Mouse (Mus musculus): ENCODE results near the gene Acin1.
A peak's percentile ranks its signal among the peaks of the same experiment; 100 is the strongest.

Gene Acin1

GRCm38 (mm10) chr14:54686522-54687143 lies at the start of gene Acin1:
Gene Acin1, minus strand, starts transcription at chr14:54686931.
- peak; percentile 87 for ATAC-seq (ENCODE audit: low TSS enrichment)

DNA sequence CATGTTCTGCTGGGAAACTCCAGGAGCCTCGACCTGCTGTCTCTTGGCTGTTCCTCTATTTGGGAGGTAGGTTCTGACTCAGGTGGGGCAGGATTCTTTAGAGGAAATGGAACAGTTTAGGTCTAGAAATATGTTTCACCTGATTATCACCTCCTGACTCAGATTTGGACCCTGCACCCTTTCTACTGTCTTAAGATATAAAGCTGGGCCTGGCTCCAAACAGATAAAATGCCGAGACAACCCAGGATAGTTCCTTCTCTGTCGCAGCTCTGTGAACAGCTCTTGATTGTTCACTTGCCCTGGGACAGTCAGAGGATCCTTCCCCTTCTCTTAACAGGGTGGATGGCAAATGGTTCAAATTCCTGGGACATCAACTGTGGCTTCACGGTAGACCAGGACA lies 48.5 kb upstream of the Acin1 start:
- no peak for ATAC-seq (ENCODE audit: low TSS enrichment)

GRCm38 (mm10) chr14:54734004-54734403 lies 47.3 kb upstream of the Acin1 start:
- ATAC-seq (ENCODE audit: low TSS enrichment): peak; percentile 53

GRCm38 (mm10) chr14:54732206-54732605 lies 45.5 kb upstream of the Acin1 start:
- peak; percentile 11; the same call in 1 of the 2 replicates for ATAC-seq (ENCODE audit: low TSS enrichment)

DNA sequence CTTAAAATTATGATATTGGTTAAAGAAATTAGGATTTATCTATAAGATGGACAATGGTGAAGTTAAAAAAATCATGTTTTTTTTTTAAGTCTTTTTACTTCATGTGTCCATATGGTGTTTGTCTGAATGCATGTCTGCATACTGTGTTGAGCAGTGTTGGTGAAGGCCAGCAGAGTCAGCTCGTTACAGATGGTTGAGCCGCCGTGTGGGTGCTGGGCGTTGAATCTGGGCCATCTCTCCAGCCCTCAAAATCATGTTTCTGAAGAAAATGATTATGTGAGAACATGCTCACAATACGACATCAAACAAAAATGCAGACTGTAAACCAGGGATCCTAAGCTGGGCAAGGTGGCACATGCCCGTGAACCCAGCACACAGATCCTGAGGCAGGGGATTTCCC lies 43.6 kb upstream of the Acin1 start:
- ATAC-seq (ENCODE audit: low TSS enrichment): no peak

DNA sequence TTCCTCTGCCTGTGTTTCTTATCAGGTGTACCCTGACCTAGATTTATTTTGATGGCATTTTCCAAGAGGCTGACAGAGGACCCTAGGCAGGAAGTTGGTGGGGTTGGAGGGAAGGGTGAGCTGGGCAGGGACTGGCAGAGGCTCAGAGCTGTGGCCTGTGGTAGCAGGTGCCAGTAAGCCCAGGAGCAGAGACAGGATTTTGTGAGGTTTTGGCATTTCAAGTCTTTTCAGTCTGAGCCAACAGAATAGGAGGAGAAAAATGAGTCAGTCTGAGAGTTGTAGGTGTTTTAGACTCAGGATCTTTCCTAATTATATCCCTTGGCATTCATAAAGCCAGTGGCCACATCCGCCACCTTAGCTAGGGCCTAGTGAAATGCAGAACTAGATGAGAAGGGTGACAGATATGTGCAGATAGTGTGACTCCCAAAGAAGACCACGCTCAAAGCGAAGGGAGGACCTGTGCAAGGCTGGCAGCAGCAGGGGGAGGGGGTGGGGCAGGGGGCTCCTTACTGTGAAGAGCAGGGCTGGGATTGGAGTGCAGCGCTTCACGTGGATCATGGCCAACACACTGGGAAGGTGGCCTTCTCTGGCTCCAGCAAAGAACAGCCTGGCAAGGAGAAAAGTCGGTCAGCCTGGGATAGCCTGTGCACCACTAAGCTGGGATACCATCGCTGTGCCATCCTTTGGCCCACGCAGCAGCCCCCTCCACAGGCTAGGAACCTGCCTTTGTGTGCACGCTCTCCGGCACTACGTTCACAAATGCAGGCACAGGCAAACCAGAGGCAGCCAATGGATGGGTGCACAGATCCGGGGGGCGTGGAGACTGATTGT lies 42.3 kb upstream of the Acin1 start:
- peak; percentile 71 for ATAC-seq (ENCODE audit: low TSS enrichment)

DNA sequence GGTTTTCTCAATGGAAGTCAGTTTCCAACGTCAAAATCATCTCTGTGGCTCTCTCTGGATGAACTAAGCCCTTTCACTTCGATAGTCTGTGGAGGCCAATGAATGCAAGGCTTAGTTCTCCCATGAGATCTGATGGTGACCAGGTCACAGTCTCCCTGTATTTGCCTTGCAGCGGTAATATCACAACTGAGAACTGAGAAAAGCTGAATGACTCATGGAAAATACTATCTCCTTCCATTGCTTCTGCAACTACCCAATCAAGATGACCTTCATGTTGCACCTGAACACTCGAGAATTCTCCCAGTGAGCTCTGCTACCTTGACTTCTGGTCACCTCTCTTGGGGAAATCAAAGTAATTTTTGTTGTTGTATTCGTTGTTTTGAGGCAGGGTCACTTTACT lies 40.8 kb upstream of the Acin1 start:
- no peak for ATAC-seq (ENCODE audit: low TSS enrichment)

GRCm38 (mm10) chr14:54724049-54724448 lies 37.3 kb upstream of the Acin1 start:
- ATAC-seq (ENCODE audit: low TSS enrichment): no peak

- ATAC-seq (ENCODE audit: low TSS enrichment): peak; percentile 36; the same call in 1 of the 2 replicates
Measured at GRCm38 (mm10) chr14:54721711-54722110, 35.0 kb upstream of the Acin1 start.

GRCm38 (mm10) chr14:54720654-54721350 lies 34.1 kb upstream of the Acin1 start:
- ATAC-seq (ENCODE audit: low TSS enrichment): no peak

GRCm38 (mm10) chr14:54720041-54720440 lies 33.3 kb upstream of the Acin1 start:
- no peak for ATAC-seq (ENCODE audit: low TSS enrichment)

GRCm38 (mm10) chr14:54715402-54715801 lies 28.7 kb upstream of the Acin1 start:
- no peak for ATAC-seq (ENCODE audit: low TSS enrichment)

DNA sequence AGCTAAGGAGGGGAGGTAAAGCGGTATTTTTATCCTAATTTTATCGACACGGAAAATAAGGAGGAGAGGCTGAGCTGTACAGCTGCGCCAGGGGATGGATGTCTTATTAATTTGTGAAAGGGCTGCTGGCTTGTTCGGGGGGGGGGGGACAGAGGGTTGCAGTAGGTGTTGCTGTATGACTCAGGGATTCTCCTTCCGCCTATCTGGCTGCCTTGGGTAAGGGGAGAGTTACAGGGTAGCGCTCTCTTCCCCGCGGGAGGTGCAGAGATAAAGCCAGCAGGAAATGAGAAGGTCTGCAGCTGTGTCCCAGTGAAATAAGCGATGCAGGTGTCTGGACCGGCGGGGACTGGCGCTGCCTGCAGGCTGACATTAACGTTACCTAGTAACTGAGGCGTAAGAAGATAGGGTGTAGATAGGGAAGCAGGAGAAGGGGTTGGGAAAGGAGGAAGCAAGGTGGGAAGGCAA lies 27.9 kb upstream of the Acin1 start:
- ATAC-seq (ENCODE audit: low TSS enrichment): peak; percentile 45

DNA sequence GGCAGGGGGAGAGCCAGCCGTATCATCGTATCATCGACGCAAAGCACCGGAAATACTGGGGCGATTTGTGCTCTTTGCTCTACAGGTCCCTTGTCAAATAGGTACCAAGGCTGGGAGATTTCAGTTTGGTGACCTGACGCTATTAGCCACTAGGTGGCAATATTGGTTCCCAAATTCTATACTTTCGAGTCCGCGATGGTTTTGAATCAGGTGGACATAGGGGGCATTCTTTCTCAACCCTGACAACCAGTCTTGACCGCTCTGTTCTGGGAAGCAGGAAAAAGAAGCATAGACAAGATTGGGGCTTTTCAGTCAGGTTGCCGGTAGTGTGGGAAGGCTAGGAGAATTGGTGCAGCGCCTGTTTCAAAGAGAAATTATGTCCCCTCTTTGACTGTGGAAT lies 27.4 kb upstream of the Acin1 start:
- peak; percentile 81 for ATAC-seq (ENCODE audit: low TSS enrichment)

- ATAC-seq (ENCODE audit: low TSS enrichment): no peak
Measured at GRCm38 (mm10) chr14:54712861-54713260, 26.1 kb upstream of the Acin1 start.

GRCm38 (mm10) chr14:54712074-54712473 lies 25.3 kb upstream of the Acin1 start, which contains the start of gene Cebpe:
Gene Cebpe, minus strand, starts transcription at chr14:54712174.
- ATAC-seq (ENCODE audit: low TSS enrichment): no peak

DNA sequence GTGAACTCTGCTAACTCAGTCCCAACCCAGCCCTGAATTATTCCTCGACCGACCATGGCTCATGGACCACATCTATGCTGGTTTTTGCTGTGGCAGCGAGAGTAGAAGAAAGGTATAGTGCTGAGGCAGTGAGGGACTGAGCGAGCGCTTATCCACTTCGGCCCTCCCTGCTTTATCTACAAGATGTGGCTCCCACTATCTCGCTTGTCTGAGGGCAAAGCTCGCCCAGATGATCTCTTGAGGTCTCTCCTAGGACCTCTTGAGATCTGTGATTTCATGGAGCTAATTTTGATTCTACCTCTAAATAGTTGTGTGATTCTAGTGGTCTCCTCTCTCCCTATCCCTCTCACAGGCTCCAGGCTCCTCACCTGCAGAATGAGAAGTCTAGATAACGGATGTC lies 22.3 kb upstream of the Acin1 start:
- ATAC-seq (ENCODE audit: low TSS enrichment): no peak

GRCm38 (mm10) chr14:54706589-54707320 lies 20.0 kb upstream of the Acin1 start:
- ATAC-seq (ENCODE audit: low TSS enrichment): no peak

DNA sequence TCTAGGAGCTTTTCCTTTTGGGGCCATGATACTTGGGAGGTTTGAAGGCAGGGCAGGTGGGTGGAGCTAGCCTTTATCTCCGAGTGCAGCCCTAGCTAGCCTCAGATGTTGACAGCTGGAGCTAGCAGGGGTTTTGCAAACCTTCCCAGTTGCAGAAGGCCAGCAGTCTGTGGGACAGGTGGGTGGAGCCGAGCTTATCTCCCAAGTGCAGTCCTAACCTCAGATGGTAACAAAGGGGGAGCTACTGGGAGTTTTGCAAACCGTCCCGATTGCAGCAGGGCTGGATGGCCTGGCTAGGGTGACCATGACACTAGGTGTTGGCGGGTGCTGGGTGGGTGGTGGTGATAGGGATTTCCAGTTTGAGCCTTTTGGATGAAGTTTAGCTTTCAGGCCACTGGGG lies 19.1 kb upstream of the Acin1 start:
- ATAC-seq (ENCODE audit: low TSS enrichment): no peak

GRCm38 (mm10) chr14:54703207-54703606 lies 16.5 kb upstream of the Acin1 start:
- ATAC-seq (ENCODE audit: low TSS enrichment): no peak

GRCm38 (mm10) chr14:54701298-54701697 lies 14.6 kb upstream of the Acin1 start:
- ATAC-seq (ENCODE audit: low TSS enrichment): peak; percentile 88

DNA sequence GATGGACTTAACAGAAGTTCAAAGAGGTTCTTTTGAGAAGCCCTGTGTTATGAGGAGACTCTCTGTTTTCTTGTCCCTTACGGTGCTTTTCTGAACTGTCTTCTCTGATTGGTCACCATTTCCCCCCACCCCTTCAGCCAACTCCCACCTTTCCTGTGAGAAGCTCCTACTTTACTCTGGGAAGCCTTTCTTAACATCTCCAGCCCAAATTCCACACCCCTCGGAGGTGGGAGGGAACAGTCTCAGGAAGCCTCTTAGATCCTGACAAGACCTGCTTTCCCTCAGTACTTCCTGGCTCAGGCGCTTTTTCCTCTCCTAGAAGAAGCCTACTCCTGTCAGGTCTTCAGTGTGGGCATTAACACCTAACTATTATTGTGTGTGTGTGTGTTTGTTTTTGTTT lies 12.9 kb upstream of the Acin1 start:
- no peak for ATAC-seq (ENCODE audit: low TSS enrichment)
